Mouse (Mus musculus): ENCODE results near the gene BC048679. TPM values are rescaled to one million over a fixed set of nuclear protein-coding genes. Genes with fewer than 3 reads are reported as not detected.
A peak's percentile ranks its signal among the peaks of the same experiment; 100 is the strongest.

BC048679 gene
- total RNA-seq, 2 experiments from 2014 or later = not detected

GRCm38 (mm10) chr7:81476833-81477232 is 21.2 kb downstream of the BC048679 start:
- no peak for DNase-seq

- no peak for DNase-seq
Measured at GRCm38 (mm10) chr7:81475221-81475620, 22.9 kb downstream of the BC048679 start.

GRCm38 (mm10) chr7:81464906-81465450 is 33.1 kb downstream of the BC048679 start:
- DNase-seq = no peak

- DNase-seq = no peak
Measured at GRCm38 (mm10) chr7:81464116-81464515, 34.0 kb downstream of the BC048679 start.

GRCm38 (mm10) chr7:81462815-81463214 is 35.3 kb downstream of the BC048679 start:
- no peak for DNase-seq

- DNase-seq = peak; percentile 66
Measured at GRCm38 (mm10) chr7:81455155-81455651, 42.9 kb downstream of the BC048679 start, which contains the start of gene Cpeb1. TSS of gene Cpeb1 (minus strand) at chr7:81455465.

- peak; percentile 66 for DNase-seq
Measured at GRCm38 (mm10) chr7:81454331-81455039, 43.6 kb downstream of the BC048679 start.

- DNase-seq = peak; percentile 51
Measured at GRCm38 (mm10) chr7:81453443-81454274, 44.4 kb downstream of the BC048679 start.

GRCm38 (mm10) chr7:81452971-81453441 is 45.1 kb downstream of the BC048679 start:
- DNase-seq = peak; percentile 19

Other genes with a start within 250 kb of the BC048679 start
- gene Rps17, start 153.0 kb downstream of the BC048679 start, total RNA-seq (2021) = 1,000 to 10,000 TPM; 1,068 to 1,095 TPM
- 10 to 100 TPM; 10.5 to 17.4 TPM for gene Cpeb1, start 42.8 kb downstream of the BC048679 start, total RNA-seq (2021)
- gene Ap3b2, start 4.4 kb downstream of the BC048679 start, total RNA-seq (2021) = 1 to 10 TPM; 4.5 to 4.9 TPM
- gene Fsd2, start 68.7 kb upstream of the BC048679 start, total RNA-seq (2021) = 100 to 1,000 TPM; 195 to 220 TPM
- gene Whamm, start 73.0 kb upstream of the BC048679 start, total RNA-seq (2021) = 1 to 10 TPM; 5.9 to 6.5 TPM
- 10 to 100 TPM; 26.1 to 26.3 TPM for gene Homer2, start 209.2 kb upstream of the BC048679 start, total RNA-seq (2021)

Measured in gastrocnemius, postnatal 10 days (tissue).